Mouse (Mus musculus) G1E (cell line): ENCODE measurements around the gene Chil1.

ENCODE experiments used
- CTCF ChIP-seq: IDR thresholded peaks from 2 replicates; pipeline ENCODE4 v1.5.1; 2012; ENCODE audit warnings: low read depth, low read length, inconsistent platforms, mixed read lengths
- GATA1 ChIP-seq: IDR thresholded peaks from 2 replicates; pipeline ENCODE4 v1.6.1; 2012; ENCODE audit warnings: borderline replicate concordance, low read length, inconsistent platforms, mixed read lengths
- GATA2 ChIP-seq: IDR thresholded peaks from 2 replicates; pipeline ENCODE4 v1.6.1; 2012; ENCODE audit warnings: low read depth, low read length, inconsistent platforms, borderline replicate concordance
- POLR2AphosphoS5 ChIP-seq: IDR thresholded peaks from 2 replicates; pipeline ENCODE4 v1.6.1; 2012; ENCODE audit warnings: low read depth, low read length, inconsistent platforms; ENCODE audit not compliant: insufficient replicate concordance

- TF ChIP-seq CTCF (no peak), GATA2 (no peak), GATA1 (no peak), POLR2AphosphoS5 (no peak)
Observed at GRCm38 (mm10) chr1:134225375-134225774, 43.4 kb downstream of the Chil1 start.
